Mouse (Mus musculus) brain, embryonic 14.5 days (tissue): ENCODE measurements at regions not wholly inside any gene's neighbourhood (a gene's known extent, or its start where the extent isn't known, plus 50 kb on each side); places are given as distances from the start of the nearest gene placed in this dataset.

Source experiments
- CTCF ChIP-seq: fragments of 200-500 bp; IDR thresholded peaks from 2 replicates; pipeline ENCODE4 v1.5.1; 2012; ENCODE audit warnings: inconsistent platforms, mild to moderate bottlenecking, moderate library complexity, borderline replicate concordance; ENCODE audit not compliant: insufficient read depth, insufficient read length; ENCODE audit errors: extremely low read depth
- POLR2A ChIP-seq: fragments of 200-500 bp; IDR thresholded peaks from 2 replicates; pipeline ENCODE4 v1.6.1; 2012; ENCODE audit warnings: mild to moderate bottlenecking, inconsistent platforms, borderline replicate concordance; ENCODE audit not compliant: poor library complexity, insufficient read depth, insufficient read length, severe bottlenecking; ENCODE audit errors: extremely low read depth

GRCm38 (mm10) chr14:100713592-100713991 lies 429.1 kb upstream of the Klf12 start:
- TF ChIP-seq CTCF (no peak), POLR2A (no peak)
